Mouse (Mus musculus): ENCODE measurements around the gene Endog.
"Not testable (repeated sequence)": the region's sequence is repeated elsewhere in the genome, so short reads cannot be mapped to it uniquely, and the experiment has no call there.

Endog gene

DNA sequence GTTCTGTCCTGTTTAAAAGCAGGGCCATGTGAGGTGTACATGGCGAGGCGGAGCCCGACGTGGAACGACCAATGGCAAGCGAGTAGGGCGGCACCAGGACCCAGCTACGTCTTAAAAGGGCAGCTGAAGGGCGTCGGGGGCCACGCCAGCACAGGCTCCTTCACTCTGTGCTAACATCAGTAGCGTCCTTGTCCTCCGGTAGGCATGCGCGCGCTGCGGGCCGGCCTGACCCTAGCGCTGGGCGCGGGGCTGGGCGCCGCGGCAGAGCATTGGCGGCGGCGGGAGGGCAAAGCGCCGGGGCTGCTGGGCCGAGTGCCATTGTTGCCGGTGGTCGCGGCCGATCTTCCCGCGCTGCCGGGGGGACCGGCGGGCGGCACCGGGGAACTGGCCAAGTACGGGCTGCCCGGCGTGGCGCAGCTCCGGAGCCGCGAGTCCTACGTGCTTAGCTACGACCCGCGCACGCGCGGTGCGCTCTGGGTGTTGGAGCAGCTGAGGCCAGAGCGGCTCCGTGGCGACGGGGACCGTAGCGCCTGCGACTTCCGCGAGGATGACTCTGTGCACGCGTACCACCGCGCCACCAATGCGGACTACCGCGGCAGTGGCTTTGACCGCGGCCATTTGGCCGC is at the start of gene Endog:
Endog (plus strand) TSS at position 123 of the 626 bp plus-strand sequence.
- DNase-seq (ENCODE audit: low spot score in 2 of 2): peak; percentile 66 to 68

DNA sequence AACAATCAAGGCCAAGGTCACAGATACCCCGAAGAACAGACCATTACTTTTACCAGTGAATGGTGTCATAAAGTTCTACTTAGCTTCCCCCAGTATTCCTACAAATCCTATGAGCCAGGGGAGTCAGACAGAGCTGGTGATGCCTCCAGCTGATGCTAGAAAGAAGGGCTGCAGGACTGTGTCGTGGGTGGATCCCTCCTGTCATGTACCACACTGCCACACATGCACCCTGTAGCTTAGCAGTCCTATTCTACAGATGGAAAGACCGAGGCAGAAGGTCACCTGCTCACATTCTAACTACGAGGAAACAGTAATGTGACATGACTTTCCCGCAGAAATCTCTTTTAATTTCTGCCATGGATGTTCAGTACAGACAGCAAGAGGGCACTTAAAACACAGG is 48.5 kb upstream of the Endog start:
- no peak for DNase-seq (ENCODE audit: low spot score in 2 of 2)

GRCm38 (mm10) chr2:30123729-30124471 is 47.4 kb upstream of the Endog start:
- DNase-seq (ENCODE audit: low spot score in 2 of 2): no peak

DNA sequence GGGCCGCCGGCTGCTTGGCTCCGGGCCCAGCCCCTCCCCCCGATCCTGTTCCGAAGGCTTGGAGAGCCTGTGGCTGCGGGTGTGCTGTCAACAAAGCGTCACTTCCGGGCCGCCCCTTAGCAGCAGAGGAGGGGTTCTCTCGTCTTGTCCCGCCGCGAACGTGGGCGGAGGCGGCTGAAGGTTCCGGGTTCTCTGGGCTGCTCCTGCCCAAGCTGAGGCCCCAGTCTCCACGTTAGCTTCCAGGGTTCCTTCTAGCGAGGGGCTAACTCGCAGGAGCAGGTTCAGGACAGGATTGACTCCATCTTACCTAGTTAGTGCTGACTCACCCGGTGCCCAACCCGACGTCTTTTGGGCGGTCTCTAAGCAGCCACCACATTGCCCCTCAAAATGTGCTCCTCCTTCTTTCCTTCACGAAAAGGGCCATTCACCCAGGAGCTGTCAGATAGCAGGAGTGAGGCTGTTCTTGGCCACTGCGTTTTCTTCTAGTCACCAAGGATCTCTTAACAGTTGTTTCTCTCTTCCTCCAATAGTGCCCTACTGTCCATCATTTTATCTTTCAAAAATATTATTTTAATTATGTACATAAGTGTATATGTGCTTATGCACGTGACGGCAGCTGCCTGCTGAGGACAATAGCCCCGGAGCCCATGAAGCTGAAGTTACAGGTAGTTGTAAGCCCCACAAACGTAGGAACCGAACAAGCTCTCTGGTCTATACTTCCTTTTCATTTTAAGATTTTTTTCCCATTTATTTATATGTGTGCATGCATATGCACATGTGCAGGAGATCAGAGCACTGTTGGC is 46.6 kb upstream of the Endog start, which contains the start of gene Zer1:
Zer1 (minus strand) TSS at position 114 of the 803 bp plus-strand sequence.
- DNase-seq (ENCODE audit: low spot score in 2 of 2): peak; percentile 89 to 91

DNA sequence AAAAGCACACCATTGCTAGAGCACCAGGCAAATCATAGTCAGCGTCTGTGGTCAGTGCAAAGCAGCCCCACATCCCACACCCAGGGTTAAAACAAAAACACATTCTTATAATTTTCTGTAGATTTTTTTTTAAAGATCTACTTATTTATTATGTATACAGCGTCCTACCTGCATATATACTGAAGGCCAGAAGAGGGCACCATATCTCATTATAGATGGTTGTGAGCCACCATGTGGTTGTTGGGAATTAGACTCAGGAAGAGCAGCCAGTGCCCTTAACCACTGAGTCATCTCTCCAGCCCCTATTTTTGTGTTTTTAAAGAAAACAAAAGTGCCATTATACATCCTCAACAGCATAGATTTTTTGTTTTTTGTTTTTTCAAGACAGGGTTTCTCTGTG is 42.5 kb upstream of the Endog start:
- DNase-seq (ENCODE audit: low spot score in 2 of 2): peak; percentile 27 to 37

- no peak for DNase-seq (ENCODE audit: low spot score in 2 of 2)
Measured at GRCm38 (mm10) chr2:30130156-30130555, 41.1 kb upstream of the Endog start.

- peak in 1 of 2 experiments; percentile 27 for DNase-seq (ENCODE audit: low spot score in 2 of 2)
Measured at GRCm38 (mm10) chr2:30131240-30131639, 40.1 kb upstream of the Endog start.

- DNase-seq (ENCODE audit: low spot score in 2 of 2): no peak
Measured at GRCm38 (mm10) chr2:30132801-30133612, 38.3 kb upstream of the Endog start.

GRCm38 (mm10) chr2:30133613-30134377 is 37.5 kb upstream of the Endog start, which contains the start of gene Tbc1d13:
Gene Tbc1d13, plus strand, starts transcription at chr2:30133746.
- DNase-seq (ENCODE audit: low spot score in 2 of 2): peak; percentile 99

DNA sequence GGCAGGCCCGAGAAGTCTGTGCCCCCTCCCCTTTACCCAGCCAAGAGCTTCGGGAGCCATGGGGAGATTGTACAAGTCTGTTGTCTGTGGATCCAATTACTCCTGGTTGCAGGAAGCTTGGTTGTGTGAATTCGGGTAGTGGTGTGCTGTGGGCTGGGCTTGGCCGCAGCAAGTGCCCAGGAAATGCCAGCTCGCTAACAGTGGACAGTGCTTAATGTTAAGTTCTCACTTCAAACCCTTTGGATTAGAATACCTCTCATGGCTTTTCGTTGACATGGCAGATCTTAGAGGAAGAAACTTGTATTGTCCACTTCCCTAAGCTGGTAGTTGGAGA is 36.9 kb upstream of the Endog start:
- DNase-seq (ENCODE audit: low spot score in 2 of 2): no peak

- DNase-seq (ENCODE audit: low spot score in 2 of 2): no peak
Measured at GRCm38 (mm10) chr2:30134928-30135620, 36.2 kb upstream of the Endog start.

DNA sequence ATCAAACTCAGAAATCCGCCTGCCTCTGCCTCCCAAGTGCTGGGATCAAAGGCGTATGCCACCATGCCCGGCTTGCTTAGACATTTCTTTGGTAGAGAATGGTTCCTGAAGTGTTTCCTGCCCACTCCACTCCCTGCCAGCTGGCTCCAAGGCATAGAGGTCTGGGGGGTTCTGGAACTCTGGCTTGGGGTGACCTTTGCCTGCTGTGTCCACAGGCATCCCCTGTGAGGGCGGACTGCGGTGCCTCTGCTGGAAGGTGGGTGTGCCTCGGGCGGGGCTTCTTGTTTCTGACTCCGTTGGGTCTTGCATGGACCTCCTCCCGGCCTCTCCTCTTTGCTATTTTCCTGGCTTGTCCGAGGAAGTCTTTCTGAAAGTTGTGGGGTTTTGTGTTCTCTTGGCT is 34.8 kb upstream of the Endog start:
- no peak for DNase-seq (ENCODE audit: low spot score in 2 of 2)

DNA sequence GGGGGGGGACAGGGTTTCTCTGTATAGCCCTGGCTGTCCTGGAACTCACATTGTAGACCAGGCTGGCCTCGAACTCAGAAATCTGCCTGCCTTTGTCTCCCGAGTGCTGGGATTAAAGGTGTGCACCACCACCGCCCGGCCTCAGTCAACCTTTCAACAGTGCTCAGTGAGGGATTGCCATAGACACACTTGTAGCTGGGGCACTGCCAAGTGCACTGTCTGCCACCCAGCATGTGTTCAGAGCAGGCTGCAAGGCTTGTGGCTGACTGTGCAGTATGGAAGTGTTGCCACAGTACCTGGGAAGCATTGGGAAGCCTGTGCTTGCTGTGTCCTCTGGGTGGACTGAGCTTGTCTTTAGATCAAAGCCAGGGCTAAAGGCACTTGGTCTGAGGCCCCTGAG is 31.3 kb upstream of the Endog start:
- DNase-seq (ENCODE audit: low spot score in 2 of 2): not testable (repeated sequence)

- no peak for DNase-seq (ENCODE audit: low spot score in 2 of 2)
Measured at GRCm38 (mm10) chr2:30144436-30144835, 26.9 kb upstream of the Endog start.

GRCm38 (mm10) chr2:30147466-30147865 is 23.8 kb upstream of the Endog start:
- no peak for DNase-seq (ENCODE audit: low spot score in 2 of 2)

DNA sequence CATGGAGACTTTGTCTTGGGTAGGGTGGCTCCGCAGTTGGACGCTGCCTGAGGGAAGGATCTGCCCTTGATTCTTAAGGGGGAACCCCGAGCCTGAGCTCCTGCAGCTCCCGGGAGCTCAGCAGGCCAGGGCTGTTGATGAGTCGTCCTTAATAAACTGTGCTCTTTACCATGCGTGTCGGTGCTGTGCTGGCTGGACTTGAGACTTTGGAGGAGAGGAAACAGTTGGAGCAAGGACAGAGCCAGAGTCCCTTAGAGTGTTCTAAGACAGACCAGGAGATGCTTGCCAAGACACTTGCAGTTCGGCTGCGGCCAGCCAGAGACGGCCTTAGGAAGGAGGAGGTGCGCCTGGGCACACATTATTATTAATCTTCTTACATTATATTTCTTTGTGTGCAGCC is 19.5 kb upstream of the Endog start:
- no peak for DNase-seq (ENCODE audit: low spot score in 2 of 2)

DNA sequence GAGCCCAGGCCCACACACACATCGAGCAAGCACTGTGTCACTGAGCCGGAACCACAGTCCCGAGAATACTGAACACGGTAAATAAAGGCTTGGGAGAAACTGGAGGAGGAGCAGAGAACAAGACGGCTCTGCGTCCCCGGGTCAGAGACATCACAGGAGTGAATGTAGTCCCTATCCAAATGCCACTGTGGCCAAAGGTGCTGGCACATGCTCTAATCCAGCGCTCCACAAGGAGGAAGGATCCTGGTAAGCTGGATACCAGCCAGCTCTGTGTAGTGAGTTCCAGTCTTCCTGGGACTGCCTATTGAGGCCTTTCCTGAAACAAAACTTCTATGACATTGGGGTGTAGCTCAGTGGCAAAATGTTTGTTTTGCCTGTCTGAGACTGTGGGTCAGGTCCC is 18.7 kb upstream of the Endog start:
- DNase-seq (ENCODE audit: low spot score in 2 of 2): no peak

DNA sequence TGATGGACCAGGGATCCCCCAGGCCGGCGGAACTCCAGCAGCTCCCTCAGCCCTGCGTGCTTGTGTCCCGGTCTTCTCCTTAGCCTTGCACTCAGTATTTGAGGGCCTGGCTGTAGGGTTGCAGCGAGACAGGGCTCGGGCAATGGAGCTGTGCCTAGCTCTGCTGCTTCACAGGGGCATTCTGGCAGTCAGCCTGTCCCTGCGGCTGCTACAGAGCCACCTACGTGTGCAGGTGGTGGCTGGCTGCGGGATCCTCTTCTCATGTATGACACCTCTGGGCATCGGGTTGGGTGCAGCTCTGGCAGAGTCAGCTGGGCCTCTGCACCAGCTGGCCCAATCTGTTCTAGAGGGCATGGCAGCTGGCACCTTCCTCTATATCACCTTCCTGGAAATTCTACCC is 11.4 kb upstream of the Endog start:
- DNase-seq (ENCODE audit: low spot score in 2 of 2): not testable (repeated sequence)

GRCm38 (mm10) chr2:30161809-30162208 is 9.5 kb upstream of the Endog start:
- DNase-seq (ENCODE audit: low spot score in 2 of 2): no peak

- DNase-seq (ENCODE audit: low spot score in 2 of 2): no peak
Measured at GRCm38 (mm10) chr2:30164340-30164932, 6.9 kb upstream of the Endog start.
